Mouse (Mus musculus): ENCODE data around the gene Enpp1. TPM values are rescaled to one million over a fixed set of nuclear protein-coding genes. Genes with fewer than 3 reads are reported as not detected.

The Enpp1 gene
- polyA plus RNA-seq, 1 experiment = not detected

- 0 out of 2 replicates have a peak overlapping the region, but pooled peaks have one; percentile 5 for H3K27ac ChIP-seq (ENCODE audit: insufficient read depth, low read depth, low read length)
- TF ChIP-seq CTCF (IDR thresholded peaks at IDR 0.05; ENCODE audit: insufficient read depth, low read depth, low read length) (no peak), POLR2A (IDR thresholded peaks at IDR 0.05; ENCODE audit: insufficient read depth, low read depth, low read length) (no peak)
- no peak overlapping the region for H3K4me3 ChIP-seq (ENCODE audit: insufficient read depth, low read depth, low read length)
- H3K4me1 ChIP-seq (ENCODE audit: control insufficient read depth, insufficient read depth, low read length) = peaks cover 12% of the 10 kb centered on the region
- 76% methylated on average over 4 of the region's 4 CpGs for WGBS
Observed at GRCm38 (mm10) chr10:24597789-24598188, 114.2 kb downstream of the Enpp1 start.

DNA sequence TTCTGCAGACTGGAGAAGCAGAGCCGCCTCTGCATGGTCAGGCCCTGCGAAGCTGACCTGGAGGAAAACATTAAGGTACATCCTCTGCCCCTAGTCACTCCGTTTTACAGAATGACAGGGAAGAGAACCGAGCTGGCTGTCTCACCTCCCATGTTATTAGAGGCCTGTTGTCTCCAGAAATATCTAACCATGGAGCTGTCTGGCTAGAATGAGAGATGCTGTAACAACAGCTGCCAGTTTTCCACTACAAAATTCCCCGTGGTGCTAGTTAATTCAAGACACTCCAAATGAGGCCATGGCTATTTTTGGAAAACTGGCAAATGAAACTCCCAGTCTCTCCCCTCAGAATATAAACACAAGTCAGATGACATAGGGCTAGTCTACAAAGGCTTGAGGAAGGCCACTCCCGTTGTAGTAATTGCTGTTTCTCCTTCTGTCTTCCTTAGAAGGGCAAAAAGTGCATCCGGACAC is 115.1 kb downstream of the Enpp1 start:
- Histone ChIP-seq H3K27ac (ENCODE audit: insufficient read depth, low read depth, low read length) (peak overlapping the region; percentile 56), H3K4me3 (ENCODE audit: insufficient read depth, low read depth, low read length) (peak overlapping the region; percentile 13; the same call in 1 of the 2 replicates), H3K4me1 (ENCODE audit: control insufficient read depth, insufficient read depth, low read length) (peaks cover 12% of the 10 kb centered on the region)
- no peak for TF ChIP-seq CTCF (IDR thresholded peaks at IDR 0.05; ENCODE audit: insufficient read depth, low read depth, low read length)
- TF ChIP-seq POLR2A (IDR thresholded peaks at IDR 0.05; ENCODE audit: insufficient read depth, low read depth, low read length) = no peak
- WGBS = 52% methylated on average over 7 of the region's 7 CpGs

DNA sequence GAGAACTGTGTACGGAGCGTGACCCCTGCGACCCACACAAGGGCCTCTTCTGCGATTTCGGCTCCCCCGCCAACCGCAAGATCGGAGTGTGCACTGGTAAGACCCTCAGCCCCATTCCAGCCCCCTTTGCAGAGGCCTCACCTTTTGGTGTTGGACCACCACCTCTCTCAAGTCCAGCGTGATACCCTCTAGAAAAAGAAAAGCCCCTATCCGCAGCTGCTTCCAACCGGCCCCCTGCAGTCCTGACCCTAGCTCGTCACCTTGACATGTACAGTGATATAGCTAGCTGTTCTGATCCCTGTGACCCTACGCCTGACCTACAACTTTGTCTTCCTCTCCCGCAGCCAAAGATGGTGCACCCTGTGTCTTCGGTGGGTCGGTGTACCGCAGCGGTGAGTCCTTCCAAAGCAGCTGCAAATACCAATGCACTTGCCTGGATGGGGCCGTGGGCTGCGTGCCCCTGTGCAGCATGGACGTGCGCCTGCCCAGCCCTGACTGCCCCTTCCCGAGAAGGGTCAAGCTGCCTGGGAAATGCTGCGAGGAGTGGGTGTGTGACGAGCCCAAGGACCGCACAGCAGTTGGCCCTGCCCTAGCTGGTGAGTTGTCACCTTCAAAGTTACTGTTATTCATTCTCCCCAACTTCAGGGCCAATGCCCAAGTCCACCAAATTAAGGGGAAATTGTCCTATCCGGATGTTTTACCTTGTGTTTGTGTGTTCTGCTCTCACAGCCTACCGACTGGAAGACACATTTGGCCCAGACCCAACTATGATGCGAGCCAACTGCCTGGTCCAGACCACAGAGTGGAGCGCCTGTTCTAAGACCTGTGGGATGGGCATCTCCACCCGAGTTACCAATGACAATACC is 115.7 kb downstream of the Enpp1 start:
- TF ChIP-seq CTCF (IDR thresholded peaks at IDR 0.05; ENCODE audit: insufficient read depth, low read depth, low read length) (no peak), POLR2A (IDR thresholded peaks at IDR 0.05; ENCODE audit: insufficient read depth, low read depth, low read length) (no peak)
- peaks cover 12% of the 10 kb centered on the region for H3K4me1 ChIP-seq (ENCODE audit: control insufficient read depth, insufficient read depth, low read length)
- 37% methylated on average over 31 of the region's 31 CpGs for WGBS
- peak overlapping the region; percentile 56 for H3K27ac ChIP-seq (ENCODE audit: insufficient read depth, low read depth, low read length)
- peak overlapping the region; percentile 61 for H3K4me3 ChIP-seq (ENCODE audit: insufficient read depth, low read depth, low read length)

GRCm38 (mm10) chr10:24595250-24596002 is 116.5 kb downstream of the Enpp1 start, which contains the start of gene Ccn2:
TSS of gene Ccn2 (plus strand) at chr10:24595442.
- Histone ChIP-seq H3K4me3 (ENCODE audit: insufficient read depth, low read depth, low read length) (peak within 1 kb of the TSS; percentile 61), H3K4me1 (ENCODE audit: control insufficient read depth, insufficient read depth, low read length) (peaks cover 12% of the 10 kb centered on the region), H3K27ac (ENCODE audit: insufficient read depth, low read depth, low read length) (peak within 1 kb of the TSS; percentile 56)
- TF ChIP-seq POLR2A (IDR thresholded peaks at IDR 0.05; ENCODE audit: insufficient read depth, low read depth, low read length) = peak; percentile 30
- TF ChIP-seq CTCF (IDR thresholded peaks at IDR 0.05; ENCODE audit: insufficient read depth, low read depth, low read length) = no peak
- 2% methylated on average over 53 of the region's 53 CpGs for WGBS

DNA sequence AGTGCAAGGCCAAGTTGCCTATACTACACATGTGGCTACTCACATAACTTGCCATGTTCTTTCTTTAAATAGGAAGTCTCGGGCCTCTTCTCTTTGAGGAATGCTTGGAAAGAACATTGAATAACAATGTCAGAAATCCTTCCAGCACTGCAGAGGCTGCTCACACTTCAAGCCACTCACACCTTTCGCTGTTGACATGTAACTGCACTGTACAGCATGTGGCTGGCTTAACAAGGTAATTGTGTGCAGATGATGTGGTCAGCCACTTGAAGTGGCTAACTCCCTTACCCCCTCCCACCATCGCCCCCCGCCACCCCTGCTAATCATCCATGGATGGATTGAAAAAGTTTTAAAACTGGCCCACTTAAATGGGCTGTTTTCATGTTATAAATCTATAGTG is 118.4 kb downstream of the Enpp1 start:
- Histone ChIP-seq H3K4me1 (ENCODE audit: control insufficient read depth, insufficient read depth, low read length) (peaks cover 12% of the 10 kb centered on the region), H3K27ac (ENCODE audit: insufficient read depth, low read depth, low read length) (no peak overlapping the region), H3K4me3 (ENCODE audit: insufficient read depth, low read depth, low read length) (no peak overlapping the region)
- WGBS = 94% methylated on average over 4 of the region's 4 CpGs
- TF ChIP-seq CTCF (IDR thresholded peaks at IDR 0.05; ENCODE audit: insufficient read depth, low read depth, low read length) (no peak), POLR2A (IDR thresholded peaks at IDR 0.05; ENCODE audit: insufficient read depth, low read depth, low read length) (no peak)

- 79% methylated on average over 7 of the region's 7 CpGs for WGBS
- Histone ChIP-seq H3K27ac (ENCODE audit: insufficient read depth, low read depth, low read length) (no peak overlapping the region), H3K4me1 (ENCODE audit: control insufficient read depth, insufficient read depth, low read length) (peaks cover 12% of the 10 kb centered on the region), H3K4me3 (ENCODE audit: insufficient read depth, low read depth, low read length) (no peak overlapping the region)
- TF ChIP-seq CTCF (IDR thresholded peaks at IDR 0.05; ENCODE audit: insufficient read depth, low read depth, low read length) (no peak), POLR2A (IDR thresholded peaks at IDR 0.05; ENCODE audit: insufficient read depth, low read depth, low read length) (no peak)
Observed at GRCm38 (mm10) chr10:24592969-24593368, 119.0 kb downstream of the Enpp1 start.

DNA sequence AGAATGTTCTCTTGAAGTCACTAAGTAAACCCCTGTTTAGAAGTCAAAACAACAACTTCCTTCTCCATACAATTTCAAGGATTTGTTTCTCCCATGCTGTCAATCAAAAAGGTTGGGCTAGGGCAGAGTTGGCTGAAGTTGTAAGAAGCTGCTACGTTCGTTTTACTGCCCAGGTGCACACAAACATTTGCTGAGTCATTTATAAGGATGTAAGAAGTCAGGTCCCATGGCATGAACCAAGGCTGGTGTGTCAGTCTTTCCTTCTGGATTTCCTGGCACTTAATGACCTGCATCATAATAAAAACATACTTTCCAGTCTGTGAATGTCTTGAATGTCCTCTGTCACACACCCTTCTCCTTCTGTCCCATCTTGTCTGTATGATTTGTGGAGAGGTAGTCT is 119.6 kb downstream of the Enpp1 start:
- TF ChIP-seq CTCF (IDR thresholded peaks at IDR 0.05; ENCODE audit: insufficient read depth, low read depth, low read length) (no peak), POLR2A (IDR thresholded peaks at IDR 0.05; ENCODE audit: insufficient read depth, low read depth, low read length) (no peak)
- Histone ChIP-seq H3K4me3 (ENCODE audit: insufficient read depth, low read depth, low read length) (no peak overlapping the region), H3K27ac (ENCODE audit: insufficient read depth, low read depth, low read length) (no peak overlapping the region), H3K4me1 (ENCODE audit: control insufficient read depth, insufficient read depth, low read length) (peaks cover 12% of the 10 kb centered on the region)
- 82% methylated on average over 2 of the region's 2 CpGs for WGBS

GRCm38 (mm10) chr10:24591741-24592140 is 120.2 kb downstream of the Enpp1 start:
- Histone ChIP-seq H3K4me3 (ENCODE audit: insufficient read depth, low read depth, low read length) (no peak overlapping the region), H3K27ac (ENCODE audit: insufficient read depth, low read depth, low read length) (no peak overlapping the region), H3K4me1 (ENCODE audit: control insufficient read depth, insufficient read depth, low read length) (peaks cover 10% of the 10 kb centered on the region)
- WGBS = 79% methylated on average over 5 of the region's 5 CpGs
- TF ChIP-seq POLR2A (IDR thresholded peaks at IDR 0.05; ENCODE audit: insufficient read depth, low read depth, low read length) = no peak
- no peak for TF ChIP-seq CTCF (IDR thresholded peaks at IDR 0.05; ENCODE audit: insufficient read depth, low read depth, low read length)

DNA sequence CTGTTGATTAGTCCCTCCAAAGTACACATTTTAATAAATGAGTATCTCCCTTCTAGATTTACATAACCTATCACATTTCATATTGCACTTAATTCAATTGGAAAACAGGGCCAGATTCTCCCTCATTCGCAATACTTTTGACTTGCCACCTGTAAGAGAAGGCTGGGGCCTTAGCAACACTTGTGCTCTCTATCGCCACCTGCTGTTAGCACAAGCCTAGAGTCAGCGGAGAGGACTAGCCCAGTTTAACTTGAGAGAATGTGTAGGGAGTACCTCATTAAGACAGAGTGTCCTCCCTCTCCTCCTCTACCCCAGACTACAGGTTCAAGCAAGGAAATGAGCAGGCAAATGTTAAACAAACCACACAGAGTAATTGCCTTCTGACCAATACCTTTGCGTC is 120.8 kb downstream of the Enpp1 start:
- H3K4me3 ChIP-seq (ENCODE audit: insufficient read depth, low read depth, low read length) = no peak overlapping the region
- peaks cover 3% of the 10 kb centered on the region; the same call in 1 of the 2 replicates for H3K4me1 ChIP-seq (ENCODE audit: control insufficient read depth, insufficient read depth, low read length)
- no peak overlapping the region for H3K27ac ChIP-seq (ENCODE audit: insufficient read depth, low read depth, low read length)
- TF ChIP-seq POLR2A (IDR thresholded peaks at IDR 0.05; ENCODE audit: insufficient read depth, low read depth, low read length) (no peak), CTCF (IDR thresholded peaks at IDR 0.05; ENCODE audit: insufficient read depth, low read depth, low read length) (no peak)
- 20% methylated on average over 4 of the region's 4 CpGs for WGBS
